Mouse (Mus musculus) c-Kit-negative CD71-positive TER-119-positive erythroid progenitor cells, embryonic 14.5 days (primary cell): ENCODE measurements at regions not wholly inside any gene's neighbourhood (a gene's known extent, or its start where the extent isn't known, plus 50 kb on each side); places are given as distances from the start of the nearest gene placed in this dataset.

Experiments used
- DNase-seq: peaks from one replicate; pipeline ENCODE4 v3.0.0-alpha.2; 2013; ENCODE audit warnings: low read depth, low spot score

- no peak for DNase-seq
Observed at GRCm38 (mm10) chr5:75248279-75248678, 96.2 kb downstream of the Pdgfra start.

GRCm38 (mm10) chr5:75249671-75250070 lies 97.6 kb downstream of the Pdgfra start:
- DNase-seq, result no peak

DNA sequence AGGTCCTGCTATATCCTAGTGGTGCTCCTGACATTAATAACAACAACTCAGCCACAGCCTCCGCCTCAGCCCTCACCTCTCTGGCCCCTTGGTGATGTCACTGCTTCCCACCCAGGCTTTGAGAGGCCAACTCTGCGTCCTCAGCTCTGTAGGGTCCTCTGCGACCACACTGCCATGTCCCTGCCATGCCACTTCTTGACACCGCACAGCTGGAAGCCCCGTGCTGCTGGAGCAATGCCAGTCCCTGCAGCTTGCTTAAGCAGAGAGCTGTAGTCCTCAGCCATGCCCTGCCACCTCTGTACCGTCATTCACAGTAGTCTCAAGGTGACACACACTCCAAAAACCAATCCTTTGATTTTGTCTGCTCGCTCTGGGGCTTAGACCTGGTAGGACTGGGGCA lies 101.3 kb downstream of the Pdgfra start:
- no peak for DNase-seq

GRCm38 (mm10) chr5:75253830-75254229 lies 101.7 kb downstream of the Pdgfra start:
- no peak for DNase-seq

DNA sequence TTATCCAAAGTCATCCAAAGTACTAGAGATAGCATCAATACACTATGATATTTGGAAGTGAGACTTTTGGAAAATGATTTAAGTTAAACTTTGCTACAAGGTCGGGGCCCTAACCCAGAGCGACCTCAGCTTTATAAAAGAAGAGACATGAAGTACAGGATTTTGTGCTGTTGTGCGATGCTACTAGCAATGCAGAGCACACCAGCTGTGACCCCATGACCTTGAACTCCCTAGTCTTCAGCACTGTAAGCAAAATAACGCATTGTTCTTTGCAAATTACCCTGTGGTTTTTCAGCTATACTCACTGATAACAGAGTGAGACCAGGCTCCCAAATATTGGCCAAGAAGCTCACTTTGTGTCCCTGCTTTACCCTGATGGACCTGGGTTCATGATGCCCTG lies 104.1 kb downstream of the Pdgfra start:
- DNase-seq, result no peak

GRCm38 (mm10) chr5:75257067-75257466 lies 105.0 kb downstream of the Pdgfra start:
- no peak for DNase-seq

DNA sequence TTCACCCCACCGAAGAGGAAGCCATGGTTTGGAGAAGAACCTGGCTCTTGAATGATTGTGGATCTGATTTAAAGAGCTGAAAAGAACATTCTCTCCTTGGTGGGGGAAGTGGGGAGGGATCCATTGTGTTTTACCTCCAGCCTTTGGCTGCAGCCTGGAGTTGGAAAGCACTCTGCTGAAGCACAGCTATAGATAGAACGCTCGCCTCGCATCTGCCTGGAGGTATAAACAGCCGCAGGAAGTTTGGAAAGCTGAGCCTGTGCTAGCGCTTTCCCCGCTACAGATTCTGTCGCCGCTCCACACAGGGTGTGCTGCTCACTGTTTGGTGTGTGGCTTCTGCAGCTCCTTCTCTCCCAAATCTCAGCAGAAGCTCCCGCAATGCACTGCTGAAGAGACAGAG lies 108.2 kb downstream of the Pdgfra start:
- DNase-seq, result no peak

DNA sequence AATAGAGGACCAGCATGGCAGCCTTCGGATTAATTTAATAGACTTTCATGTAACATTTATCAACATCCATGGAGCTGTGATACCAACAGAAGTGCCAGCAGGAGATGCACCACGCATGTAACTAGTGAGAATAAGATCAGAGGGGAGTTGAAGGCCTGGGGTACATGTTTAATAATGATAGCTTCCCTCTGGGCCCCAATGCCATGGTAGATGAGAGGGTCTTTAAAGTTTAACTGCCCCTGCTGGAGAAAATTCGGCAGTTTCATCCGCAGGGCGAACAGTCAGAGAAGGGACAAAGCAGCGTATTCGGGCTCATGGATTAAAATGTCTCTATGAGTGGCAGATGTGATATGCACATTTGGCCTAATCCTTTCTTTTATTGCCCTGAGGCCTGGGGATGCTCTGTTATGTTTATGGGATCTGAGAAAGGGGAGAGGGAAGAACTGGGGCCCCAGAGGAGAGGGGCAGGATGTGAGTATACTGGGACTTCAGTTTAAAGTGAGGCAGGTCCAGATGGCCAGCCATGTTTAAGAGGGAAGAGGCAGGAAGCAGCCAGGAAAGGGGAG lies 114.1 kb downstream of the Pdgfra start:
- no peak for DNase-seq

- no peak for DNase-seq
Observed at GRCm38 (mm10) chr5:75266871-75267270, 114.8 kb downstream of the Pdgfra start.

- DNase-seq, result no peak
Observed at GRCm38 (mm10) chr5:75267766-75268165, 115.7 kb downstream of the Pdgfra start.

DNA sequence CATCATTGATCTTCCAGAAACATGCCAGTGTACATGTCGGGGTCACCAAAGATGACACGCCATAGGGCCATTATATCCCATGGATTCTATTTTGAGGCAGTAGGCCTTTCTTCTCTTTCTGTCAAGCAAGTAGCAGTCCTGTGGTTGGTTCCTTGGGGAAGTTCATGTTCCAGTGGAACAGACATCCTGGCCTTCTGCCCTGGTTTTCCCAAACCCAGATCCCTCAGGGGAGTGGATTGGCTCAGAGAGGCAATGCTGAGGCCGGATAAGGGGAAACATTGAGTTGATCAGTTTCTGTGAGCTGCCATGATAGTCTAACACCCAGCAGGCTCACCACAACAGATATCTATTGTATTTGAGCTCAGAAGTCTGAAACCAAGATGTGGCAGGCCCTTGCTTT lies 125.9 kb downstream of the Pdgfra start:
- no peak for DNase-seq

- DNase-seq, result no peak
Observed at GRCm38 (mm10) chr5:75279561-75280171, 127.6 kb downstream of the Pdgfra start.

DNA sequence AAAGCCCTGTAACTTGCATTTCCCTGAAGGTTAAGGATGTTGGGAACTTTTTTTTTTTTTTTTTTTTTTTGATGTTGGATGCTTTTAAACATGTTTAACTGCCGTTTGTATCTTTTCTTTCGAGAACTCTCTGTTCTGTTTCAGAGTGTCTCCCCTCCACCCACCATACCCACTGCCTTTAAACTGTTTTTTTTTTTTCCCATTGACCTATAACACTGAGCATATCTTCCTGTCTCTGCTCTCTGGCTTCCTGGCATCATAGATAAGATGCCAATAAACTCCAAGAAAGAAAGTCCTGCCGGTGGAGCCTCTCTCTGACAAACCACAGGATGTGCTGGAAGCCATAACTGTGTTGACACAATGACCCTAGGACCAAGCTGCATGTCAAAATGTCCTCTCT lies 128.6 kb downstream of the Pdgfra start:
- no peak for DNase-seq

DNA sequence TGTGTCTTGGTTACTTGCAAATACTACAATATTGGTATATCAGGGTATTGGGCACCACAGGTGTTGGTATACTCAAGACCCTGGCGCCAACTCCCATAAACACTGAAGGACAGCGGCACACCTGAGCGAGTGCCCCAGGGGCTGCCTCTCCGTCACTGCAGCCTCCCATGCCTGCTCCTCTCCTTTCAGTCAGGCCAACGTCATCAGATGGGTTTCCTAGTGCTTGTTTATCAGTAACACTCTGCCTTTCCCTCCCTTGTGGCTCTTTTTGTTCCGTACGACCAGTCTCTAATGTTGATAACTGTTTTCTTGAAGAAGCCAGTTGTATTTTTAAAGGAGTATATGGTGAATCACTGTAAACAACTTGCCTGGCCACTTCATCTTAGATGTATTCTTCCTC lies 129.4 kb downstream of the Pdgfra start:
- no peak for DNase-seq

DNA sequence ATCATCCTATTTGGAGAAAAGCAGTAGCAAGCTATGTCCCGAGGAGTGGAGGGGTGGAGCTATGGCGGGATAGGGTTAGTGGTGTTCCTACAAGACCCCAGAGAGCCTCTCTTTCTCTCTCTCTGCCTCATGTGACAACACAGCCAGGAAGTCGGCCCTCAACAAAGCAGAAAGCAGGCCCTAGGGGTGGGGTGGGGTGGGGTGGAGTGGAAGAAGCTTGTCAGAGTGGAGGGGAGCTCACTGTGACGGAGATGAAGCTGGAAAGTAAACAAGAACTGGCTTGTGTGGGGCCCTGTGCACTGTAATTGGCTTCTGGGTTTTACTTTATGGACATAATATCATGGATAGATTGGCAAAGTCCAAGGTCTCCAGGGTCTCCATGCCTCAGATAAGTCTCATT lies 130.5 kb downstream of the Pdgfra start:
- DNase-seq, result no peak

- DNase-seq, result no peak
Observed at GRCm38 (mm10) chr5:75283841-75284240, 131.7 kb downstream of the Pdgfra start.

DNA sequence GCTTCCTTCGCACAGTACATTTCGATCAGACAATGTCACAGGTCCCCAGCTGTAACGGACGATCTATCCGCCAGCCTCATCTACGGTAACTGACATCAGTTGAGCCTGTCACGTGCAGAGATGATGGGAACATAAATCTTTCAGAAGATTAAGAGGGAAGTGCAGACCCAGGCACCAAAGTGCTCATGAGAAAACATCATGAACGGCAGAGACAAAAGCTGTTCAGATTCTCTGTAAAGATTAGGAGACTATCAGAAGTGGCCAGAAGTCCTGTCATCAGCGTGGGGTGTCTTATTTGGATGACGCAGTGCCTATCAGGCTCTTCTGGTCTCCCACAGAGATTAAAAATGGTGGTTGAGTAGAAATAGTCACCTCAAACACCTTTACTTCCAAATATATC lies 133.9 kb downstream of the Pdgfra start:
- DNase-seq, result no peak

DNA sequence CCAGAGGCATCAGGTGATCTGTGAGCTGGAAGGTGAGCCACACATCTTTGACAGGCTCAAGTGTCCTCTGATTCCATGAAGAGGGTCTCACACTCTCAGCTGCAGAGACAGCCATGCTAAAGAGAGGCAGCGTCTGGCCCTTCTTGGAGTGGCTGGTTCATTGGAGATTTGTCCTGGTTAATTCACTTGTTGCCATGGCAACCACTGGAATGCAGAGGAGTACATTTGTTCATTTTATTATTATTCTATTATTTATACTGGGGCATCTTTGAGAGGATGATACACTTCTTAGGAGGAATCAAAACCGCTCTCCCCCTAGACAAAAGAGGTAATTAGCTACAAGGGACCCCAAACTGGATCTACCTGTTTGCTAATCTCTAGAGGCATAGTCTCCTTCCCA lies 143.6 kb downstream of the Pdgfra start:
- DNase-seq, result no peak

DNA sequence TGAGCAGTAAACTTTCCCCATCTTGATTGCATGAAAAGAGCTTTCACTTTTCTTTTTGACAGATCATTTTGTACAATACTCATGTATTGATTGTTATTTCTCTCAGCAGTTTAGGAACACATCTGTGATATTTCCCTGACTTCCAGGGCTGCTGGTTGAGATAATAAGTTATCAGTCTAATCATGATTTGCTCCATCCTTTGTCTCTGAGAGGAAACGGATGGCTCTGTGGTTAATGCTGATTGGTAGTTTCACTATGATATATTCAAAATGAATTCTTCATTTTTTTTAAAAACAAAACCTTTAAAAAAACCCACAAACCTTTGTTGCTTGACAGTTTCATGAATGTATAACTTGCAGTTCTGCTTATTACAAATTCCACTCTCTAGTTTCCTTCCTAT lies 160.8 kb downstream of the Pdgfra start:
- no peak for DNase-seq

- DNase-seq, result no peak
Observed at GRCm38 (mm10) chr5:75315956-75316355, 163.9 kb downstream of the Pdgfra start.

DNA sequence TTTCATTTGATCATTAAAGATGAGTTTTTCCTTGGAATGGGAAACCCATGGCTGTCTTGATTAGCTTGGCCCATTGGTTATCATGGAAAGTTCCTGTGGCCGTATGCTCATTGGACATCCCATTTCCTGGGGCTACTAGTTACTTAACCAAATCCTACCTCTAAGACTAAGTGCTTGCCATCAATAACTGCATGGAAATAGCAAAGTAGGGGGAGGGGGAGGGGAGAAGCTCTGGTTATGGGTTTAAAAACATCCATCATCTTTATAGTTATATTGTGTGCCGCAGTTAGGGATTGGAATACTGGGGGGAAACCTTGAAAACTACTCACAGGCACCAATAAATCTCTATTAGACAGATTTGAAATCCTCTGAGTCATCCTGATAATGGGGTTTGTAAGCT lies 168.4 kb downstream of the Pdgfra start:
- no peak for DNase-seq

DNA sequence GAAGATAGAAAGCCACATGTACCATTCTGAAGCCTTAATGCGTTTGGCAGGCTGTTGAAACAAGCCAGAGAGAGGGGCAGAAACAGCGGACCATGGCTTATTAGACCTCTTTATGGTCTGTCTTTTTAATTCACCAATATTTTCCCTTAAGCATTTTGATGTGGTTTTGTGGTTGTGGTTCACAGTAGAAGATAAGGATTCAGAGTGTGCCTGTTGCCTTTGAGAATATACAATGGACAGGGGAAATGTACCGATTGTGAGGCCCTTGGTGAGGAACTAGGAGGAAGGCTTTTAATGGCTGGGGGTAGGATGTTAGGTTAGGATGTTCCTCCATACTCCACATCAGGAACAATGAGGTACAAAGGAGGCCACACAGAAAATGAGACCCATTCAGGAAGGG lies 182.0 kb downstream of the Pdgfra start:
- no peak for DNase-seq

DNA sequence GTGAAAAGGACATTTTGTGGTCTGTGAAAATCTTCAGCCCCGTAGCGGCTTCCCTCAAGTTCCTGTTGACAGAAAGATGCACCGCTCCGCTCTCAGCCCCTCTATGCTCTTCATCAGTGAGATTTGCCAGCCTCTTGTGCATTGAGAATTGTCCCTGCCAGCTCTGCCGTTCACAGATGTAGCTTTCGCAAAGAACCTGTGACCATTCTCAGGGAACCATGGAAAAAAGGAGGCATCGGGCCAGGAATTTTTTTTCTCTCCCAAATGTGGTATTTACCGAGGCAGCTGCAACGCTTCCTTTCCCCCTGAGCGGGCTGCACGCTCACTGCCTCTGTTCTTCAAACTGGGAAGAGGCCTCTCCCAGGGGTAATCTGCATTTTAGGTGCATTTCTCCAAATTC lies 184.4 kb downstream of the Pdgfra start:
- DNase-seq, result no peak

DNA sequence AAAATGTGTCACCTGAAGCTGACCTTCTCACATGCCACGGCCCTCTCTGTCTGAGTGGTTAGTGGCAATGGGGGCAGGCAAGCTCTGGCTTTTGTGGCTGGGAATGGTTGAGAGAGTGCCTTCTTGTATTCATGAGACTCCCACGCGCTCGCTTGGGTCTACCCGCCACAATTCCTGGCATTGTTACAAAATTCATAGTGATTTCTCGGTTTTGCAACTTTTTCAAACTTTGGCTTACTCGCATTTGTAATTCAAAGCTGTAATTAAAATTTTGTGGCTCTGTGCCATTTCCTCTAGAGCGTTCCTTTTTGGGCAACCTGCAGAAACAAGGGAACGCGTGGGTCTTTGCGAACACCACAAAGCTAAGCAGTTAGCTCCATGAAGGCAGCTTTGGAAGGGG lies 186.3 kb downstream of the Pdgfra start:
- DNase-seq, result no peak
